Mouse (Mus musculus) lung, embryonic 15.5 days (tissue): ENCODE data around the gene Shf. TPM values are rescaled to one million over a fixed set of nuclear protein-coding genes. Genes with fewer than 3 reads are reported as not detected.
A peak's percentile ranks its signal among the peaks of the same experiment; 100 is the strongest.

Experiments
- ATAC-seq: fragments of 200-750 bp; cut with Nextera tagmentation; 2 replicates; pipeline ENCODE4 v1.8.0; 2017; ENCODE audit warnings: moderate number of reproducible peaks, borderline replicate concordance; ENCODE audit not compliant: low FRiP score, low TSS enrichment; ENCODE audit errors: extremely low read depth
- H3K27ac ChIP-seq: fragments of 300-500 bp; sonication (generic); 2 replicates; pipeline ENCODE4 v1.5.1; 2015; ENCODE audit warnings: moderate library complexity, mild to moderate bottlenecking, inconsistent platforms
- H3K27me3 ChIP-seq: fragments of 300-500 bp; sonication (generic); 2 replicates; pipeline ENCODE4 v1.6.1; 2015; ENCODE audit warnings: inconsistent platforms
- H3K36me3 ChIP-seq: fragments of 300-500 bp; sonication (generic); 2 replicates; pipeline ENCODE4 v1.6.1; 2015; ENCODE audit warnings: inconsistent platforms
- H3K4me1 ChIP-seq: fragments of 300-500 bp; sonication (generic); 2 replicates; pipeline ENCODE4 v1.6.1; 2015; ENCODE audit warnings: inconsistent platforms
- H3K4me2 ChIP-seq: fragments of 300-500 bp; sonication (generic); 2 replicates; pipeline ENCODE4 v1.6.1; 2015; ENCODE audit warnings: inconsistent platforms, mild to moderate bottlenecking, moderate library complexity
- H3K4me3 ChIP-seq: fragments of 300-500 bp; sonication (generic); 2 replicates; pipeline ENCODE4 v1.5.1; 2015; ENCODE audit warnings: mild to moderate bottlenecking, inconsistent platforms
- H3K9ac ChIP-seq: fragments of 300-500 bp; sonication (generic); 2 replicates; pipeline ENCODE4 v1.6.1; 2015; ENCODE audit warnings: inconsistent platforms
- H3K9me3 ChIP-seq: fragments of 300-500 bp; sonication (generic); 2 replicates; pipeline ENCODE4 v1.6.1; 2016; ENCODE audit warnings: inconsistent platforms
- WGBS: fragments of 180-500 bp; shearing (Covaris S2); methylation state at CpG from one replicate; pipeline ENCODE4 v1.1.7; 2015; 5-methylcytosine and 5-hydroxymethylcytosine counted together
- polyA plus RNA-seq: library from polyadenylated mRNA; unstranded; fragments of >200 nt; fragmentation: Nextera tagmentation; extraction: Ambion mirVana; gene quantifications from 2 replicates; pipeline ENCODE4 v1.2.1, GENCODE M21; 2015

Shf gene
- polyA plus RNA-seq, 1 experiment from 2014 or later: 2.9 TPM

GRCm38 (mm10) chr2:122377751-122378246 is 8.8 kb upstream of the Shf start:
- peak overlapping the region; percentile 92 for H3K27ac ChIP-seq
- peak overlapping the region; percentile 70 for H3K9ac ChIP-seq
- H3K27me3 ChIP-seq: no peaks in the 10 kb centered on the region
- H3K4me3 ChIP-seq: peak overlapping the region; percentile 70
- under 1% methylated on average over 26 of the region's 26 CpGs for WGBS
- H3K36me3 ChIP-seq: no peaks in the 10 kb centered on the region
- peak overlapping the region; percentile 54 for H3K4me2 ChIP-seq
- no peaks in the 10 kb centered on the region for H3K9me3 ChIP-seq
- H3K4me1 ChIP-seq: peaks cover 13% of the 10 kb centered on the region
- ATAC-seq: peak; percentile 81

- 1% methylated on average over 28 of the region's 28 CpGs for WGBS
These were observed 8.3 kb upstream of the Shf start for GRCm38 (mm10) chr2:122377215-122377674.

DNA sequence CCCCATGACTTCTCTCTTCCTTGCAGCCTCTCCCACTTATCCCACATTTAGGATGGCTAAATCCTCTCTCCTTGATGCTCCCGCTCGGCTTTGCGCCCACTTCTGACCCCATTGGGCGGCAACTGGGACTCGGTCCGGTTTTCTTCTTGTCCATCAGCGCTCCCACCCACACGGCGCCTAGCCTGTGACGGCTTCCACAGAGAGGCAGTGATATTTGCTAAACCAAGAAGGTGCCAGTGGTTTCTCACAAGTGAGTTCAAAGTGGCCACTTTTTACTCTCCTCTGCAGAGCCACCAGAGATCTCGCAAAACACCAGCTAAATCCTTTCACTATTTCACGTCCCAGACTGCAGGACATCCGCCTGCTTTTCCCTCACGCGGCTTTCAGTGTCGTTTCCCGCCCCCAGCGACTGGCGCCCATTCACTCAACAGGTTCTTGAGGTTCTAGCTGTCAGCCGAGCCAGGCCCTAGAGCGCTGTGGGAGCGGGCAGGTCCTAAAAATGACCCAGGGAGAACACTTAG is 7.1 kb upstream of the Shf start:
- Histone ChIP-seq H3K4me1 (peaks cover 13% of the 10 kb centered on the region), H3K4me3 (peak overlapping the region; percentile 84), H3K27me3 (no peaks in the 10 kb centered on the region), H3K9me3 (no peaks in the 10 kb centered on the region), H3K4me2 (peak overlapping the region; percentile 95), H3K9ac (peak overlapping the region; percentile 66), H3K36me3 (no peaks in the 10 kb centered on the region), H3K27ac (peak overlapping the region; percentile 94)
- WGBS: under 1% methylated on average over 22 of the region's 22 CpGs
- ATAC-seq: no peak

More at GRCm38 (mm10) chr2:122377215-122377674, 8.3 kb upstream of the Shf start:
- H3K4me3 ChIP-seq: peak overlapping the region; percentile 70
- H3K9me3 ChIP-seq: no peaks in the 10 kb centered on the region
- H3K9ac ChIP-seq: peak overlapping the region; percentile 70
- H3K27me3 ChIP-seq: no peaks in the 10 kb centered on the region
- peak overlapping the region; percentile 54 for H3K4me2 ChIP-seq
- peaks cover 13% of the 10 kb centered on the region for H3K4me1 ChIP-seq
- ATAC-seq: peak; percentile 91
- H3K27ac ChIP-seq: peak overlapping the region; percentile 92
- H3K36me3 ChIP-seq: no peaks in the 10 kb centered on the region

DNA sequence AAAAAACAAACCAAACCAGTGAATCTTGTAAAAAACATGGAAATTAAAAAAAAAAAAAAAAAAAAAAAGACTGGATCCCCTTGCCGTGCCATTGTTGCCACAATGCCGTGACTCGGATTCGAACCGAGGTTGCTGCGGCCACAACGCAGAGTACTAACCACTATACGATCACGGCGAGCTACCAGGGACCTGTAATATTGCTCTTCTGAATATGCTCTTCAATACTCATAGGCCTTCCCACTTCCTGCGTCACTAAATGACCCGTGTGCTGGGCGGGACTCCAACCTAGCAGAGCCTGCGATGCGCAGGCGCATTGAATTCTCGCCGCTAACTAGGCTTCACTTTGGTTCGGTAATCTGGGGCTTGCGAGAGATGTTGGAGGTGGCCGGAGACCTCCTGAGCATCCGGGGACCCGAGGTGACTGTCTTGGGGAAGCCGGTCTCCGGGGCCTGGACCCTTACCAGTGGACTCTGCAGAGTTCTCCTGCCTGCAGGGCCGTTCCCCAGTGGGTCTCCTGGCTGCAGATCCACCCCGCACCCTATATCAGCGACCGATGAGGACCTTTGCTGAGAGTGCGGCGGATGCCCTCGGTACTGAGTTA is 6.5 kb upstream of the Shf start:
- H3K27ac ChIP-seq: peak overlapping the region; percentile 94
- peak overlapping the region; percentile 66 for H3K9ac ChIP-seq
- H3K4me1 ChIP-seq: peaks cover 9% of the 10 kb centered on the region; the same call in 1 of the 2 replicates
- no peaks in the 10 kb centered on the region for H3K27me3 ChIP-seq
- H3K9me3 ChIP-seq: no peaks in the 10 kb centered on the region
- H3K36me3 ChIP-seq: no peaks in the 10 kb centered on the region
- peak overlapping the region; percentile 84 for H3K4me3 ChIP-seq
- H3K4me2 ChIP-seq: peak overlapping the region; percentile 95
- under 1% methylated on average over 32 of the region's 32 CpGs for WGBS
- peak; percentile 88 for ATAC-seq

GRCm38 (mm10) chr2:122374666-122375331 is 5.8 kb upstream of the Shf start:
- Histone ChIP-seq H3K9me3 (no peaks in the 10 kb centered on the region), H3K4me2 (peak overlapping the region; percentile 56), H3K9ac (peak overlapping the region; percentile 38), H3K4me3 (peak overlapping the region; percentile 84), H3K27ac (no peak overlapping the region), H3K36me3 (no peaks in the 10 kb centered on the region), H3K27me3 (0 out of 2 replicates have a peak, but pooled peaks cover 4% of the 10 kb centered on the region), H3K4me1 (peaks cover 9% of the 10 kb centered on the region; the same call in 1 of the 2 replicates)
- no peak for ATAC-seq
- 17% methylated on average over 23 of the region's 23 CpGs for WGBS

DNA sequence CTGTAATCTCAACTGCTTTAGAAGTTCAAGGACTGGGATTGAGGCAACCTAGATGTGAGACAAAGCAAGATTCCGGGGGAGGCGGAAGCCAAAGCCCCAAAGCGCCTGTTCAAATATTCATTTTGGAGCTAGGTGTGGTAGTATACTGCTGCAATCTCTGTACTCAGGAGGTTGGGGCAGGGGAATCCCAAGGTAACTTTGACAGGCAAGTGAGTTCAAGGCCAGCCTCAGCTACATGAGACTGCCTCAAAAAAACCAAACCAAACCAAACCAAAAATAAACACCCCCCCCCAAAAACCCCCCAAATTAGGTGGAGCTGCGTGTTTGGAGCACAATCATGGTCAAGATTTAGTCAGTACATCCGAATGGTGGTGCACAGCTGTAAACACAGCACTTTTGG is 5.0 kb upstream of the Shf start:
- Histone ChIP-seq H3K4me1 (peaks cover 9% of the 10 kb centered on the region; the same call in 1 of the 2 replicates), H3K27ac (no peak overlapping the region), H3K27me3 (0 out of 2 replicates have a peak, but pooled peaks cover 4% of the 10 kb centered on the region), H3K9ac (no peak overlapping the region), H3K4me3 (no peak overlapping the region), H3K4me2 (no peak overlapping the region), H3K36me3 (no peaks in the 10 kb centered on the region), H3K9me3 (no peaks in the 10 kb centered on the region)
- no peak for ATAC-seq
- 74% methylated on average over 5 of the region's 5 CpGs for WGBS

- Histone ChIP-seq H3K9ac (no peak overlapping the region), H3K4me3 (no peak overlapping the region), H3K4me1 (peaks cover 8% of the 10 kb centered on the region), H3K36me3 (no peaks in the 10 kb centered on the region), H3K4me2 (no peak overlapping the region), H3K9me3 (no peaks in the 10 kb centered on the region), H3K27ac (no peak overlapping the region), H3K27me3 (0 out of 2 replicates have a peak, but pooled peaks cover 4% of the 10 kb centered on the region)
- 95% methylated on average over 1 of the region's 1 CpGs for WGBS
- no peak for ATAC-seq
These were observed 3.6 kb upstream of the Shf start for GRCm38 (mm10) chr2:122372541-122372940.

- no peak overlapping the region for H3K9ac ChIP-seq
- no peaks in the 10 kb centered on the region for H3K9me3 ChIP-seq
- no peak overlapping the region for H3K27ac ChIP-seq
- H3K4me2 ChIP-seq: no peak overlapping the region
- whole genome bisulfite sequencing: 62% methylated on average over 3 of the region's 3 CpGs
- H3K4me3 ChIP-seq: no peak overlapping the region
- peaks cover 13% of the 10 kb centered on the region for H3K4me1 ChIP-seq
- no peak for ATAC-seq
- 0 out of 2 replicates have a peak, but pooled peaks cover 4% of the 10 kb centered on the region for H3K27me3 ChIP-seq
- no peaks in the 10 kb centered on the region for H3K36me3 ChIP-seq
These were observed 3.1 kb upstream of the Shf start for GRCm38 (mm10) chr2:122372067-122372466.

- no peak for ATAC-seq
- WGBS: 50% methylated on average over 10 of the region's 10 CpGs
- Histone ChIP-seq H3K27me3 (0 out of 2 replicates have a peak, but pooled peaks cover 4% of the 10 kb centered on the region), H3K4me2 (no peak overlapping the region), H3K9ac (no peak overlapping the region), H3K9me3 (no peaks in the 10 kb centered on the region), H3K4me1 (peaks cover 15% of the 10 kb centered on the region), H3K4me3 (no peak overlapping the region), H3K36me3 (no peaks in the 10 kb centered on the region), H3K27ac (no peak overlapping the region)
These were observed 1.3 kb upstream of the Shf start for GRCm38 (mm10) chr2:122370101-122370750.

DNA sequence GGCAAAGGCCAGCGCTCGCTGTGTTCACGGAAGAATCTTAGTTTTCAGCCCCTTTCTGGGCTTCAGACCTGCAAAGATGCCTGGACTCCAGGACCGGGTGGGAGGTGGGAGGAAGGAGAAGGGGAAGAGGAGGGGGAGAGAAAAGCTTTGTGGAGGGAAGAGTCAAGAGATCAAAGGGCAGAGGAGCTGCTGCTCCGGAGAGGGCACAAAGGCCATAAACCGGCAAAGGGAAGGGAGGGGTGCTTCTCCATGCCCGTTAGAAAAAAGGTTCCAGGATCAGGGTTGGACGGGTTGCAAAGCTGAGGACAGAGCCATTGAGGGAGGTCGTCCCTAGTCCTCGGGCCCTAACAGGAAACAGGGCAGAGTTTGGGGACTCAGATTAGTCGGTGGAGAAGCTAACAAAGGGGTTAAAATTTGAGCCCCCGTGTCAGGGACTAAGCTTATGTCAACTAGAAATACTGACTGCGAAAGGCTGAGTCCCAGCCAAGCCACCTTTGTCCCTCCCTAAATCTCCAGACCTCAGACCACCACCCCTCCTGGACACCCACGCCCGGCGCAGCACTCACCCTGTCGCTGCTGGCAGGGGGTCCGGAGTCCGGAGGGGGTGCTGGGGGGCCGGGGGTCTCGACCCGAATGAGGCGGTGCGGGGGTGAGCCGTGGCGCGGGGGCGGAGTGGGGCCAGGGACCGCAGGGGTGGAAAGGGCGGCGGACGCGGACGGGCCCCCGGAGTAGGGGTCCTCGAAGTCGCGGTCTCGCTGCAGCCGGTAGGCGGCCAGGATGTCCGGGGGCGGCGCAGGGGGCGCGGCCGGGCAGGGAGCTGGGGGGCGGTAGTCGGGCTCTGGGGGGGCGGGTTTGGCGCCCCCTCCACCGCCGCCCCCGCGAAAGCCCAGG is 636 bp downstream of the Shf start:
- under 1% methylated on average over 28 of the region's 55 CpGs for WGBS
- peak overlapping the region; percentile 92 for H3K4me2 ChIP-seq
- H3K4me3 ChIP-seq: peak overlapping the region; percentile 91
- peak; percentile 73 for ATAC-seq
- peak overlapping the region; percentile 48; the same call in 1 of the 2 replicates for H3K27ac ChIP-seq
- peak overlapping the region; percentile 92 for H3K9ac ChIP-seq
- 0 out of 2 replicates have a peak, but pooled peaks cover 4% of the 10 kb centered on the region for H3K27me3 ChIP-seq
- H3K4me1 ChIP-seq: peaks cover 15% of the 10 kb centered on the region
- 0 out of 2 replicates have a peak, but pooled peaks cover 3% of the 10 kb centered on the region for H3K36me3 ChIP-seq
- H3K9me3 ChIP-seq: no peaks in the 10 kb centered on the region
